Mouse (Mus musculus) inflammation-experienced regulatory T-cells, adult 16 weeks (primary cell): ENCODE data around the gene Rtkn. TPM values are rescaled to one million over a fixed set of nuclear protein-coding genes. Genes with fewer than 3 reads are reported as not detected.

Source experiments
- polyA plus RNA-seq: library from polyadenylated mRNA; unstranded; fragments of 100-300 nt; shearing (Covaris generic); gene quantifications from one replicate; pipeline ENCODE4 v1.2.1, GENCODE M21; 2017

Rtkn gene
- polyA plus RNA-seq: 0.79 TPM

DNA sequence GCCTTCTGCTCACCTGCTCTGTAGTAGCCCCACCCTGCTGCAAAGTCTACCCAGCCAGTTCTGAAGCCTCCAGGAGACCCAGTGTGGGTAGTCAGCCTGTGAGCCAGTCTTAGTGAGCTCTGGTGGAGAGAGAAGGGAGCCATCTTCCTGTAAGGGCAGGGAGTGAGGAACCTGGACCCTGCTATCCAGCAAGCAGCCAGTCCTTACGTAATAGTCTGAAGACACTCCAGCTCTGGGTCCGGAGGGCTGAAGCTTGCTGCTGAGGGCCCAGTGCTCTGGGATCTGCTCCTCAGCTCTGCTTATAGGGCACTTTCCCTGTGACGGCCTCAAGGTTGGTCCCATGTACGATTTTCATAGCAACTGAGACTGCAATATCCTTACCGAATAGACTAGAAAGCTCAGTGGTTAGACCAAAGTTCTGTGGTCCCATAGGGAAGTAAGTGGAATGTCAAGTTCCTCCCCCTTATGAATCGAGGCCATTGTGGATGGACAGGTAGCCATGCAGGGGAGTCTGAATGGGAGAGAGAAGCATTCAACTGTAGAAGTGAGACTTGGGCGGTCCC is at the start of gene Rtkn:
TSS of gene Rtkn (plus strand) at position 513 of the 563 bp plus-strand sequence.

DNA sequence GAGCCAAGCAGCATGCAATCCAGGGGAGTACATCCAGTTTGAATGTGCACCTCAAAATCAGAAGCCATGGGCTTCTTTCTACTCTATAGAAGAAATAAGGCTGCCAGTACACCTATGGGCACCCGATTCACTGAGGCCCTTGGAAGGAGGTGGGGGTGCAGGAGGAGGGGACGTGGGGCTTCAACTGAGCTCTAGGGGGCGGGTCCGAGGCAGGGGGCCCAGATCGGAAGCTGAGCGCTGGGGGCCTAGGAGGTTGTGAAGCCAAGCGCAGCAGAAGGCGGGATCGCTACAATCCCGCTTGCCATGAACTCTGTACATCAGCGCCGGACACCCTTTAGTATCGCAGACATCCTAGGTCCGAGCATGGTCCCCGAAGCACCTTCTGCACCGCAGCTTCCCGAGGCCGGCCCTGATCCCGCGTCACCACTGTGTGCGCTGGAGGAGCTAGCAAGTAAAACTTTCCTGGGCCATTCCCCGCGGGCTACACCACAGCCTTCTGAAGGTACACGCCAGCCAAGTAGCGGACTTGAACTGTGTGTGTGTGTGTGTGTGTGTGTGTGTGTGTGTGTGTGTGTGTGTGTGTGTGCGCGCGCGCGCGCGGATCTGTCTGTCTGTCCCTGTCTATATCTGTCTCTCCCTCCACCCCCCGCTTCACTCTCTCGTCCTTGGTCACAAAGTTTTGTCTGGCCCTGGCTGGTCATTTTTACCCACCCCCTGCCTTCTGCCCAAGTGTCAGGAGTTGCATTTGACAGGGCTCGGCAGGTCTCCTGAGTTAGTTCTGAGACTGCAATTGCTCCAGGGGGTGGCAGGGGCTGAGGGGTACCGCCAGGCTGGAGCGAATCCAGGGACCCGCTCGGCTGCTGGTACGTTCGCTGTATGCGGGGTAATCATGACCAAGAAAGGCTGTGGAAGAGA is 48.9 kb upstream of the Rtkn start, which contains the start of gene Lbx2:
TSS of gene Lbx2 (plus strand) at position 247 of the 915 bp plus-strand sequence.

DNA sequence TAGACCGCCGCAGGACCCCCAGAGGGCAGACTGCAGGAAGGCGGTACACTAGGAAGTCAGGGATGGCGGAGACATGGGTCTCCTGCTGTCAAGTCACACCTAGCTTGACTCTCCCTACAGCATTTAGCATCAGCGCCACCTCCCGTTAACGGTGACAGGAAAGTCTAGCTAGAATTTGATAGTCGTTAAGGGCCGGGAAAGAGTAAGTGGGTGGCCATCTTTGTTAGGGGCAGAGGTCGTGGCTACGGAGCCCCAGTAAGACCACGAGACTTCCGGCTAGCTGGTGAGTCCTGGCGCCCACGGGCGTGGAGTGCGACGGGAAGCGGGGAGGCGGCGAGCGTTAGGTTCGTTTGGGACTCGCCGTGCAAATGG is 34.0 kb upstream of the Rtkn start, which contains the start of the genes Ccdc142 and Gm42688:
TSS of gene Ccdc142 (plus strand) at position 286 of the 372 bp plus-strand sequence.
TSS of gene Gm42688 (plus strand) at position 302 of the 372 bp plus-strand sequence.

DNA sequence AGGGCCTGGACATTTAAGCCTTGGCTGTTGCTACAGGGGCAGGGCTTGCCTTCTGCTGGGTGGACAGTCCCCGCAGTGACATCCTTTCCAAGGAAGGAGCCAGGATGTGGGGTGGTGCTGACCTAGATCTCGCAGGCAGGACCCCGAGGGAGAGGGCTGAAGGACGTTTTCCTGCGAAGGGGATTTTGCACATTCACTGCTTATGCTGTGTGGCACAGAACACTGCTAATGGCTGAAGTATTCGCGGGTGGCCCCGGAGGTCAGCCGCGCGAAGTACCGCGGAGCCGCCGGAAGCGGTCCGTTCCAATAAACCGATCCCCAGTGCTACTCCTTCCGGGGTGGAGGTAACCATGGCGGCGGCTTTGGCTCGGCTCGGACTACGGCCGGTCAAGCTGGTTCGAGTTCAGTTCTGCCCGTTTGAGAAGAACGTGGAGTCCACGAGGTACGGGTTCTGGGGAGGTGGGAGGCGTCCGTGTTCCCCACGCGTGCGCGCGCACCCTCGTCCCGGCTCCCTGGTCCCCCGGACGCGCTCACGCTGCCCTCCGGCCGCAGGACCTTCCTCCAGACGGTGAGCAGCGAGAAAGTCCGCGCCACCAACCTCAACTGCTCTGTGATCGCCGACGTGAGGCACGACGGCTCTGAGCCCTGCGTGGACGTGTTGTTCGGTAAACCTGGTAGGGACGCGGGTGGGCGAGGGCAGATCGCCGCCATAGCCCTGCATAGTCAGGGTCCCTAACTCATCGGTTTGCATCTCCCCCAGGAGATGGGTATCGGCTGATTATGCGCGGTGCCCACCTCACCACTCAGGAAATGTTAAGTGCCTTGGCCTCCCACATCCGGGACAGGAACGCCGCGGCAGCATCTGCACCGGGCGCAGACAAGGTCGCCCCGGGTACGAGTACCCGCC is 26.2 kb upstream of the Rtkn start, which contains the start of gene Mrpl53:
TSS of gene Mrpl53 (plus strand) at position 279 of the 907 bp plus-strand sequence.

DNA sequence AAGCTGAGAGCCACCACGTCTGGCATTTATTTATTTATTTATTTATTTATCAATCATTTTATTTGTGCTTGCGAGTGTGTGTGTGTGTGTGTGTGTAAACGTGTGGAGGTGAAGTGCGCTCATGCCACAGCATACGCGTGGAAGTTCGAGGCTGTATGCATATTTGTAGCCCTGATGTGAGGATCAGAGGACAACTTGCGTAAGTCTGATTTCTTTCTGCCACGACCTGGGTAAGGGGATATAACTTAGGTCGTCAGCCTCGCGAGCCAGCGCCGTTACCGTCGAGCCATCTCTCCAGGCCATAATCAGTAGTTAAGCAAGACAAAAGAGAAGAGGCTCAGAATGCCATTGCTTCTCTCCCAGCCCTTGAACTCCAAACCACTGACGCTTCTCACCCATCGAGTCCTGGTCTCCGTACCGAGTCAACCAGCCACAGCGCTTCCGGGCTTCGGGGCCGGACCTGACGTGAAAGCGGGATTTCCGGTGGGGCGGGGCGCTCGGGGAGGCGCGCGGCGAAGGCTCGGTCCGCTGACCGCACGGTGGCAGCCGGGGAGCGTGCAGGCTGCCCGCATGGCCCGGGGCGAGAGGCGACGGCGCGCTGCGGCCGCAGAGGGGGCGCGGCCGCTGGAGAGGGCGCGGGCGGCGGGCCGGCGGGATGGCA is 20.1 kb upstream of the Rtkn start, which contains the start of gene Mogs:
TSS of gene Mogs (plus strand) at position 486 of the 661 bp plus-strand sequence.

DNA sequence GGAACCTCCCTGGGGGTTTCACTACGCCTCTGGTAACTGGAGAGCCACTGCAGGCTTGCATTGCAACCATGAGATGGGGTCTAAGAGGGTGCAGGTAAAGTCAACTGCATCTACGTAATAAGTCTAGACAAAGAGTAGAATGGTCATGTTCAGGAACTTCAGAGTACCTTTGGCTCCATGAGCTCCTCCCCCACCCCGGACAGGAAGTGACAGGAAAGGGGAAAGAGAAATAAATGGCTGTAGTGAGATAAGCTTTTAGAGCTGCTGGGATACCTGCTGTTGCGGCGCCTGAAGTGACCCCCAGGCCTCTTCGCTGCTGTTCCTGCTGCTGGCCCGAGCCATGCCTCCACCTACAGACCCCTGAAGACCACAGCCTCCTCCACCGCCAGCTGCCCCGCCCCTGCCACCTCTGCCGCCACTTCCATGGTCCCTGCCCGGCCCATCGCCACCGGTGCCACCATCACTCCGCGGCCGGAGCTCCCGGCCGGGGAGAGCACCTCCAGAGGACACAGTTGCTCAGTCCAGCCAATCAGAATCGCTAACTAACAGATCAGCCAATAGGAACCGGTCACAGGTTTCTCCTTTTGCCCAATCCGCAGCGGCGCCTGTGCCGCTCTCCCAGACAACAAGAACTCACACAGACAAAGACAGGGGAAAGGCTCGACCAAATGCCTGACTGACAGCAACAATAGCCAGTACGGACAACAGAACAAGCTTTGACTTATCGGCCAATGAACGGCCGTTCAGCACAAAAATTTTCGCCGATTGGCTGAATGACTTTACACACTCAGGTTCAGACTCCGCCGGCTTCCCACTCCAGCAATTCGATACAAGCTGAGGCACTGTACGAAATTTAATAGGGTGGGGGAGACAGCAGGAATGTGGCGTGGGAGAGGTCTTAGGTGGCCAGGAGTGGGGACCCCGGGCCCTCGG is 14.1 kb upstream of the Rtkn start, which contains the start of gene Wbp1:
TSS of gene Wbp1 (minus strand) at position 630 of the 933 bp plus-strand sequence.

DNA sequence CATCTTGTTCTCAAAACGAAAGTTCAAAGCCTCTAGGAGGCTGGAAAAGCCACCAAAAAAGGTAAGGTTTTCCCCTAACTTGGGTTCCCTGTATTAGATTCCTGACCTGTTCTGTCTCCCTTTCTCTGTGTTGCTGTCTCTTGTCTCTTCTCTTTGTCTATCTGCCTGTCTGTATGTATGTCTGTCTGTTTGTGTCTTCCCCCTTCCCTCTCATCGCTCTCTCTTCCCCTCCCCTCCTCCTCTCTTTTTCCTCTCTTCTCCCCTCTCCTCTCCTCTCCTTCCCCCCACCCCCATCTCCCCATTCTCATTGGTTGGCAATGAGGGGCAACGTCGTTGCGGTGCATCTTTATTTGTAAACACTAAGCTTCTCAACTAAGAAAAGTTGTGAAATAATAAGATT is 9.9 kb upstream of the Rtkn start, which contains the start of gene Ino80b:
TSS of gene Ino80b (minus strand) at position 101 of the 400 bp plus-strand sequence.

DNA sequence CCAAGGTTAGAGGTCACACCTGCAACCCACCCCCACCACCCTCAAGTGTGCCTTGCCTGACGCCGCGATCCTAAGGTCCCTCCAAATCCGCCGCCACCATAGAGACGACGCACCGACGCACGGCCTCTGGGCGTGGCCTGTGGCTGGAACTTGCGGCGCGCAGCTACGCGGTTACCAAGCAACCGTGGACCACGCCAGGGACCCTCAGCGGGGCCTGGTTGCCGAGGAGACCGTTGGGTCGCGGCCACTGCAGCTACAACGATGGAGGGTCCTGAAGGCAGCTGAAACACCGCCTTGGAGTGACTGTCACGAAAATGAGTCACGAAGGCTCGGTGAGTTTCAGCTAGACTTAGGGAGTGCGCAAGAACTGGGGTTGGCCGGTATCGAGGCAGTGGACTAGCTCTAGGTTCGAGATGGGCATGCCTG is 21.0 kb downstream of the Rtkn start, which contains the start of the genes Wdr54 and 1700003E16Rik:
TSS of gene Wdr54 (minus strand) at position 139 of the 426 bp plus-strand sequence.
TSS of gene 1700003E16Rik (plus strand) at position 146 of the 426 bp plus-strand sequence.

DNA sequence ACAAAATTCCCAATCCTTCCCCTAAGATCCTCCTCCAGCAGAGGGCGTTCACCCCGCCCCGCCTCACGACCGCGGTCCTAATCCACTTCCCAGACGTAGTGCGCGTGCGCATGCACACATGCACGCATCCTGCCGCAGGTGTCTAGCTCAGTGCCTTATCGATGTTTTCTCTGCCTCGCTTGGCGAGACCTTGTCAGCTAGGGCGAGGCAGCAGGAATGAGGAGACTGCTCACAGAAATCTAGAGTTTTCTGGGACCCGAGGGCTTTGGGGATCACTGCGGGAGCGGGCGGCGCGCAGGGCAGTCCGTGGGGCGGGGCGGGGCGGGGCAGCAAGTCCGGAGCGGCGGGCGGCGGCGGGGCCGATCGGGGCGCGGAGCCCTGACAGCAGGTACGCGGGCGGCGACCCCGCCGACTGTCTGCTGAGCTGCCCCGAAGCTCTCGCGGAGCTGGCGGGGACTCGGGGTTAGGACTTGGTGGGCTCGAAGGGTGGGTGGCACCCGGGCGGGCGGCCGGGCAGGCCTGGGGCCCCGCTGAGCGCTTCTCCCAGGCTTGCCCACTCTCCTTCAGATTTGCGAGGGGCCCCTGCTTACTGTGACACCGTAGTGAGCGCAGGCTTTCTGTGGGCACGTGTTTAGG is 30.5 kb downstream of the Rtkn start, which contains the start of gene Dctn1:
TSS of gene Dctn1 (plus strand) at position 314 of the 636 bp plus-strand sequence.

Other genes starting within 250 kb of the Rtkn start
- gene Sema4f, start 195.7 kb upstream of the Rtkn start, polyA plus RNA-seq: 5.4 TPM
- gene M1ap, start 188.6 kb upstream of the Rtkn start, polyA plus RNA-seq: 1.6 TPM
- 66.4 TPM for gene Dok1, start 102.0 kb upstream of the Rtkn start, polyA plus RNA-seq
- 0.29 TPM for gene Loxl3, start 101.3 kb upstream of the Rtkn start, polyA plus RNA-seq
- gene Aup1, start 80.9 kb upstream of the Rtkn start, polyA plus RNA-seq: 590 TPM
- gene Htra2, start 80.2 kb upstream of the Rtkn start, polyA plus RNA-seq: 84.3 TPM
- gene Dqx1, start 77.6 kb upstream of the Rtkn start, polyA plus RNA-seq: 6.1 TPM
- not detected for gene Tlx2, start 65.2 kb upstream of the Rtkn start, polyA plus RNA-seq
- 43.4 TPM for gene Pcgf1, start 57.6 kb upstream of the Rtkn start, polyA plus RNA-seq
- gene Lbx2, start 49.1 kb upstream of the Rtkn start, polyA plus RNA-seq: not detected
- gene Ccdc142, start 33.9 kb upstream of the Rtkn start, polyA plus RNA-seq: 5.7 TPM
- gene Gm42688, start 33.8 kb upstream of the Rtkn start, polyA plus RNA-seq: 9.1 TPM
- gene Mrpl53, start 26.4 kb upstream of the Rtkn start, polyA plus RNA-seq: 62.5 TPM
- 3.6 TPM for gene Mogs, start 20.0 kb upstream of the Rtkn start, polyA plus RNA-seq
- 85.1 TPM for gene Wbp1, start 13.9 kb upstream of the Rtkn start, polyA plus RNA-seq
- gene Ino80b, start 10.0 kb upstream of the Rtkn start, polyA plus RNA-seq: 9.8 TPM
- 0.87 TPM for gene Wdr54, start 20.9 kb downstream of the Rtkn start, polyA plus RNA-seq
- not detected for gene 1700003E16Rik, start 20.9 kb downstream of the Rtkn start, polyA plus RNA-seq
- 98.4 TPM for gene Dctn1, start 30.5 kb downstream of the Rtkn start, polyA plus RNA-seq
- gene Slc4a5, start 84.4 kb downstream of the Rtkn start, polyA plus RNA-seq: 0.74 TPM
- gene Mthfd2, start 190.4 kb downstream of the Rtkn start, polyA plus RNA-seq: 97.4 TPM
- 144 TPM for gene Mob1a, start 190.6 kb downstream of the Rtkn start, polyA plus RNA-seq
- gene Bola3, start 213.7 kb downstream of the Rtkn start, polyA plus RNA-seq: 62.8 TPM